Mouse (Mus musculus) heart, adult 11 months (tissue): ENCODE measurements around the gene Fgf18.

Source experiments
- DNase-seq: peaks from one replicate; pipeline ENCODE4 v3.0.0; 2022

Gene Fgf18

DNA sequence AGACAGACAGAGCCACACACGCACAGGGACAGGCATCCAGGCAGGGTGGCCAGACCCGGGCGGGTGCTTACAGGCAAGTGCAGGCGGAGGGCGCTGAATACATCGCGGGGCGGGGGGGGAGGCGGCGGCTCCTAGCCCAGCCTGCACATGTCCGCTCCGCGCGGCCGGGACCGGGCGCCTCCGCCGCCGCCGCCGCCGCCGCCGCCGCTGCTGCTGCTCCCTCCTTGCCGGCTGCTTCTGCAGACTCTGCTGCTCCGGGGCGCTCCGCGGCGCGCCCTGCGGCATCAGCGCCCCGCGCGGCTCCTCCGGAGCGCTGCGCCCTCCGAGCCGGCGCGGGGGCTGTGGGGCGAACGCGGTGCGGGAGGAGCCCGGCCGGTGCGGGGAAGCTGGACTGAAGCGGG lies at the start of gene Fgf18:
Fgf18 (minus strand) TSS at position 230 of the 401 bp plus-strand sequence.
- DNase-seq: peak; percentile 92

GRCm38 (mm10) chr11:33196447-33197132 lies 49.4 kb upstream of the Fgf18 start:
- no peak for DNase-seq

DNA sequence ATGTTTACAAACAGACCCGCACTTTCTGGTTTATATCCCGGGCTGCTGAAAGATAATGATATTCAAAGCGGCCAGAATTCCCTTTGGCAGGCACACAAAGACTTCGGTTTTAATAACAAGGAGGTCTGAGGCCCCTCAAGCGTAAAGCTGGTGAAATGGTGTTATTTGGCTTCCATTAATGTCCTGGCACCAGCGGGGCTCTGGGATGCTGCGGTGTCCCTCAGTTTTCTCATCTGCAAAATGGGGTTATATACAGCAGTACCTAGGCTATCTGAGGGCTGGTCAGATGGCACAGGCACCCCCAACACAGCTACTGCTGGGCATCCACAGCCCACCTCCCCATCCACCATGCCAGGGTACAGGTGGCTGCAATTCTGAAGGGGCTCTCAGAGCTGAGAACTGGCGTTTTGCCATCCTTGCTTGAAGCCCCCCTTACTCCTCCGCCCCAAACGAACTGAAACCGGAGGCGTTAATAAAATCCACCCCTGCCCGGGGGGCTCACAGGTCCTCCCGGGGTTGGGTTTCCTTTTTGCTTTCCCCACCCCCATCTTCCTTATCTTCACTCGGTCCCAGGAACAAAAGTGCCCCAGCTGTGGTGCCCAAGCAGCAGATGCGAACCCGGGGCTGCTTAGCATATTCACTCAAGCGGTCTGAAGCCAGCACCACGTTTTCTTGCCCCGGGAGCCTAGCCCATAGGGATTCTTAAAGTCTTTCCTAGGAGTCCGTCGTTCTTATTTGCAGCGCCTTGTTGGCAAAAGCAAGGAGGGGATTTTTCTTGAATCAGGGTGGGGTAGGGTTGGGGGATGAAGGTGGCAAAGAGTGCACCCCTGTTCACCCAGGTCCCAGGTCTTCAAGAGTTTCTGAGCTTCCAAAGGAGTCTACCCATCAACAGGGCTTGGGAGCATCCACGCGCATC lies 48.6 kb upstream of the Fgf18 start:
- no peak for DNase-seq

GRCm38 (mm10) chr11:33195061-33195460 lies 47.9 kb upstream of the Fgf18 start:
- DNase-seq: no peak

- no peak for DNase-seq
Measured at GRCm38 (mm10) chr11:33193695-33194094, 46.5 kb upstream of the Fgf18 start.

DNA sequence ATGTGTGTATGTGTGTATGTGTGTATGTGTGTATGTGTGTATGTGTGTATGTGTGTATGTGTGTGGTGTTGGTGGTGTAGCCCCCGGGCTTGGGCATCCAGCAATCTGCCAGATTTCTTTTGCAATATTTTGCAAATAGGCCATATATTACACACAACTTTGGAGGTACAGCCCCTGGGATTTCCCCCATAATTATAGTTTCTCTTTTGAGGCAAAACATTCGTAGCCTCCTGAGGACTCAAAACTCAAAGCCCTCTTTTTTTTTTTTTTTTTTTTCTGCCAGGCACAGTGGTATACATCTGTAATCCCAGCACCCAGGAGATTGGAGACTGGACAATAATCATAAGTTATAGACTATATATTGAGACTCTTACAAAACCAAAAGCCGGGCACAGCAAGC lies 34.6 kb upstream of the Fgf18 start:
- no peak for DNase-seq

DNA sequence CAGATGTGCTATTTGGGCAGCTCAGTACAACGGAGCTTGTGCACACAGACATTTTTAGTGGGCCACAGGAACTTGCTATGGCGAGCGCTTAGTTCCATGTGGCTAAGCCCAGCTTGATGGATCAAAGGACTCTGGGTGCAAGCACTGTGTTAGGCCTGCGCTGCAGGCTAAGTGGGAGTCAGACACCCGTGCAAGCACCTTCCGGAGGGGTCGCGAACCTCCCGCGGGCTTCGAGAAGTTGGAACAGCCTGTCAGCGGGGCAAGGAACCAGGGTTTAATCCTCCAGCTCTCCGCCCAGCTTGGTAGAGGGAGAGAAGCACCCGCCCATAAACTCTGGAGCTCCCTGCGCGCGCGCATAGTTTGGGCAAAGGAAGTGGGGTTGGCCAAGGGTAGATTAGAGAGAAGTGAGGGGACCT lies 33.5 kb upstream of the Fgf18 start:
- DNase-seq: peak; percentile 77

- DNase-seq: no peak
Measured at GRCm38 (mm10) chr11:33179802-33180201, 32.6 kb upstream of the Fgf18 start.

GRCm38 (mm10) chr11:33176525-33177245 lies 29.5 kb upstream of the Fgf18 start:
- DNase-seq: peak; percentile 64

DNA sequence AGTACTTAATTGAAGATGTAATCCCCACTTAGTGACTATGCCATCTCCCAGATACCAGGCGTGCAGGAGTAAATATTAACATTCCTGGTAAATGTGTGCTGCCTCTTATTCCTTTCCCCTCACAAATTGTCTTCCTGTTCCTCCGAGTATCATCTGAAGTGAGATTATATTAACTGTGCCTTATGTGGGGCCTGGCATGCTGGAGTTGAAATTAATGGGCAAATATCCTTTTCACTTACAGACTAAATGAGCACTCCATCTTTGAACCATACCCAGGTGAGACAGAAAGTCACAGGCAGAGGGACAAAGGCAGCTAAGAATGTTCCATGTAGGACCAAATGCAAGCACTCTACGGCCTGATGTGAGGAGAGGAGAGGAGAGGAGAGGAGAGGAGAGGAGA lies 28.6 kb upstream of the Fgf18 start:
- DNase-seq: peak; percentile 74

- peak; percentile 90 for DNase-seq
Measured at GRCm38 (mm10) chr11:33170489-33170888, 23.3 kb upstream of the Fgf18 start.

DNA sequence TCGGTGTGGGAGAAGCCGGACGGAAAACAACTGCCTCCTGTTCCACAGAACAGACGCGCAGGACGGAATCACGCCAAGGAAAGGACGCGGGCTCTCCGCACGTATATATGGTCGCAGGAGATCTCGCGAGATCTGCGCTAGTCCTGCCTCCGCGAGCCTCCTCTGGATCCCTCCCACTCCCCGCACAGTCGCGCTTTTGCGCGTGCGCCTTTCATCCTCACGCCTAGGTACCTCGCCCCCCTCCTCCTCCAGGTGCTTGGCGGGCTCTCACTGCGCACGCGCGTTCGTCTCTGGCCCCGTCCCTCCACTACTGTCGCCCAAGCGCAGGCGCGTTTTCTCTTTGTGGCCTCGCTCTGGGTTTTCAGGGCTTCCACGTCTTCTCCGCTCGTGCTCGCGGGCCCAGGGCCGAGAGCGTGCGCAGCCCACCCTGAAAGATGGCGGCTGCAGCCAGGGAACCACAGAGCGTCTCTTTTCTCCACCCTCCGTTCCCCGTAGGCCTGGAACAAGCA lies 15.9 kb upstream of the Fgf18 start, which contains the start of gene Npm1:
Npm1 (minus strand) TSS at position 209 of the 509 bp plus-strand sequence.
- peak; percentile 100 for DNase-seq

GRCm38 (mm10) chr11:33162211-33162997 lies 15.2 kb upstream of the Fgf18 start:
- DNase-seq: peak; percentile 98

DNA sequence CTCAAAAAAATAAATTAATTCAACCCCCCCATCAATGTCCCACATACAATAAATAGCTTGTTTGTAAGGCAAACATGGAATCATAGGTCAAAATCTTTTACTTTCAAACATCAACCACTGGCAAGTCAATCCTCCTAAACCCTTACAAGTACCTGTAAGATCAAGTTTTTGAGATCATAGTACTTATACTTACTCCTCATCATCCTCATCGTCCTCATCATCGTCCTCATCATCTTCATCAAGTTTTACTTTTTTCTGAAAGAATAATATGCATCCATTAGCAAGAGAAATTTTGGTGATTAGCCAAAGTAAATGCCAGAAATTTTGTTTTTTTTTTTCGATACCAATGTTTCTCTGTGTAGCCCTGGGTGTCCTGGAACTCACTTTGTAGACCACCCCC lies 12.5 kb upstream of the Fgf18 start:
- no peak for DNase-seq

- peak; percentile 7 for DNase-seq
Measured at GRCm38 (mm10) chr11:33157453-33158196, 10.4 kb upstream of the Fgf18 start.

GRCm38 (mm10) chr11:33156436-33157015 lies 9.3 kb upstream of the Fgf18 start:
- no peak for DNase-seq

DNA sequence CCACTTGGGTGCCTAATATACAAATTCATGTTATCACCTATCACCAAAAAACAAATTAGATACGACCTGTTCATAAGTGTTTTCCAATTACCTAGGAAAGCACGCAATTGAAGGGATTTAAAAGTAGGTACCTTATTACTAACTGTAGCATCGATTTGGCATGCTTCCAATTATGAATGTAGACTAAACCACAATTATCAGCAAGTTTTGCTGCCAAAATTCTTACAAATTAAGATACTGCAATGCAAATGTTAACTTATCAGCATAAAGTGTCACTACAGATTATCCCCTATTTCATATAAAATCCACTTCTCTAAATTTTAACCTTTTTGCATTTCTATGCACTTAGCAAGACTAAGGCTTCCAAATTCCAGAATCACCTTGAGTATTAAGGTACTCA lies 7.3 kb upstream of the Fgf18 start:
- no peak for DNase-seq

- no peak for DNase-seq
Measured at GRCm38 (mm10) chr11:33152997-33153396, 5.8 kb upstream of the Fgf18 start.

DNA sequence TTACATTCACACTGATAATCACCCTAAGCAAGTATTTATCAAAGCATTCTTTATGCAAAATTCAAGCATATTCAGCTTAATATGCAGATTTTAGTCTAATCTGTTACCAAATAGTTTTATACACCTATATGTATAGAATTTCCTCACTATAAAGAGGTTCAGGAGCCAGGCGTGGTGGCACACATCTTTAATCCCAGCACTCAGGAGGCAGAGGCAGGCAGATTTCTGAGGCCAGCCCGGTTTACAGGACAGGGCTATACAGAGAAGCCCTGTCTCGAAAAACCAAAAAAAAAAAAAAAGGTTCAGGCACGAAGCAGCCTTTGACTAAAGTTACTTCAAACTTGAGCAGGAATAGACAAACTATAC lies 4.6 kb upstream of the Fgf18 start:
- peak; percentile 85 for DNase-seq

DNA sequence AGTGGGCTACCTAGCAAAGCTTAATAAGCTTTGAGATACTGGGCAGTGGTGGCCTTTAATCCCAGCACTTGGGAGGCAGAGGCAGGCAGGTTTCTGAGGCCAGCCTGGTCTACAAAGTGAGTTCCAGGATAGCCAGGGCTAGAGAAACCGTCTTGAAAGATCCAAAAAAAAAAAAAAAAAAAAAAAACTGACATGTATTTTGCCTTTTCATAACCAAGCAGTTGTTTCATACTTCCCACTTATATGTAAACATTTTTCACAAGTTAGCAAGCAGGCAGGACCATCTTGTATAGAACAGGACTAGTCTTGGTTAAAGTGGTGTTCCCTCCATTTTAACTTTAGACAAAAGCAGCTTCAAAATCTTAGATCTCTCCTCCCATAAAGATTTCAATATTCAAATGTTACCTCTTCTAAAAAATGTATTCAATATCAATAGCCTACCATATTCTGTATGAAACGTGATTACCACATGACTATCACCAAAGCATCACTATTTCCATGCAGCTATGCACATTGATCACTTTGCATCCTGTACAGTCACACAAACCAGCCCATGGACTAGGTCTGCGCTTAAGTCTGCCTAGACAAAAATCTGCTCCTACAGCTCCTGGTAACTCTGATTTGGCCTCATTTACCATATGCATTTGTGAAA lies 4.1 kb upstream of the Fgf18 start:
- peak; percentile 23 for DNase-seq

DNA sequence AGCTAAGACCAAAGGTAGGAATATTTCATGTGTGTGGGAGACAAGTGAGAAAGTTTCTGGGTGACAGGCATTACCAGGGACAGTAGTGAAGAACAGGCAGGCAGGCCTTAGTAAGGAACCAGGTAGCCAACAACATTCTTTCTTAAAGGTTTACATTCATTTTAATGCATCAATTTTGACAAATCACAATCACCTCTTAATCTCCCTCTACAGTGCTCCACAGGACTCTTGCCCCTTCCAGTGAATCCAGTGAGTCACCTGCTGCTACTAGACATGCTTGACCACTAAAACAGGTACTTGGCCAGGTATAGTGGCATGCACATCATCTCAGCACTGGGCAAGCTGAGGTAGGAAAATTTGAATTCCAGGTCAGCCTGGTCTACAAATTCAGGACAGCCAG lies 3.2 kb upstream of the Fgf18 start:
- DNase-seq: peak; percentile 72
